Mouse (Mus musculus) cortical plate, adult 2 months (tissue): ENCODE measurements around the gene Strn3.
A peak's percentile ranks its signal among the peaks of the same experiment; 100 is the strongest.

Source experiments
- CTCF ChIP-seq: fragments of 200-500 bp; IDR thresholded peaks from 2 replicates; pipeline ENCODE4 v1.5.1; 2011; ENCODE audit warnings: mild to moderate bottlenecking, control low read depth, low read length; ENCODE audit not compliant: insufficient read depth; ENCODE audit errors: extremely low read depth
- POLR2A ChIP-seq: fragments of 200-500 bp; IDR thresholded peaks from 2 replicates; pipeline ENCODE4 v1.6.1; 2011; ENCODE audit warnings: mild to moderate bottlenecking, low read length, control low read depth; ENCODE audit not compliant: insufficient read depth; ENCODE audit errors: extremely low read depth

DNA sequence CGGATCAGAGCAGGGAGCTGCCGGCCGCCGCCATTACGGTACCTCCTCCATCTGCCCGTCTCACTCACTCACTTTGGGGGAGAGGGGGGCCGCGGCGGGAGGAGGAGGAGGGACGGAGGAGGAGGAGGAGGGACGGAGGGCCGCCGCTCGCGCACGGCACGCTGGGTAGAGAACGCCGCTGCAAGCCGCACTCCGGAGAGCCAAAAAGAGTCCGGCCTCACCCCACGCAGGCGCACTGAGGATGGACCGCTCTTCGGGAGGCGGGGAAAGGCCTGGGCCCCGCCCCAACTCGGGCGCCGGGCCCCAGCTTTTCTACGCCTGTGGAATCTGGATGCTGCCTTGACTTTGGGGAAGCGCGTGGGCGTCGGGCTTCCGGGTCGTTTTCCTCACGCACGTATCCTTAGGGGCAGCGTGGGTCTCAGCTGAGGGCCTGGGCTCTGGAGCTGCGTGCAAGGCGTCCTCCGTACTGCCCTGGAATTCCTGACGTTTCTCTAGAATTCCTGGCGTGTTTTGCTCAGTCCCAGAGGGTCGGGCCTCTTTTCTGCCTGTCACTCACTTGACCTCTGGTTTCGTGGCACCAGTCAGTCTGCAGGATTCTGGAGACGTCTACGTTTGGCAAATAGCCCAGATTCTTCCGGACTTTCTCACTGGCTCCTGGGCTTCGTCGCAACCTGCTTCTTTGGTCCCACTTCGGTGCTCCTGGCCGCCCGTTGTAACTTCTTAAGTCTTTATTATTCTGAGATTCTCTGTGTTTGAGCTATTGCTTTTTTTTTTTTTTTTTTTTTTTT lies at the start of gene Strn3:
- no peak for TF ChIP-seq CTCF
- TF ChIP-seq POLR2A = peak; percentile 59; the same call in 1 of the 2 replicates
